Mouse (Mus musculus): Measurements from ENCODE around the gene Btbd11.

Gene Btbd11

DNA sequence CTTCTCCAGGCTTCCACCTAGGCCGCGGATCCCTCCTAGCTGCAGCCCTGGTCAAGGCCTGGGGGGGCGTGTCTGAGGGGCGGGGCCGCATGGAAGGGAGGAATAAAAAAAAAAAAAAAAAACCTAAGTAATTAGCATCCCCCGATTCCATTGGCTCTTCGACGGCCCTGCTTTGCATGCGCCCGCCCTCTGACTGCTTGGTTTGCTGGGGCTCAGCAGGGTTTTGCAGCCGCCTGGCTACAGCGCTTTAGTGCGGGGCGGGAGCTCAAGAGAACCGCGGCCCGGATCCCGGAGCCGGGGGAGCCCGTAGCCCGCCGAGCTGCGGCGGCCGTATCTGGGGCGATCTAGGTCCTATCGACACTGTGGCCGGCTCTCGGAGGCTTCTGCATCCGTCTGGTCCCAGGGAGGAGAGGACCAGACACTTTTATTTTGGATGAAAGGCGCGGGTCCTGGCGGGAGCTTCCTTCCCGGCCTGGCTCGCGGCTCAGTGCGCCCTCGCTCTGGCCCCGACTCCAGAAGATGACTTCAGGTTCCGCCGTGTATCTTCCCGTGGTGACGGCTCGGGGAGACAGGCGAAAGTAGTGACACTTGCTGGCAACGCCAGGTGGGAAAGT, at the start of gene Btbd11:
Btbd11 (plus strand) TSS at position 210 of the 614 bp plus-strand sequence.
- in situ Hi-C loops (cut with MboI, MseI) = no loop called here

DNA sequence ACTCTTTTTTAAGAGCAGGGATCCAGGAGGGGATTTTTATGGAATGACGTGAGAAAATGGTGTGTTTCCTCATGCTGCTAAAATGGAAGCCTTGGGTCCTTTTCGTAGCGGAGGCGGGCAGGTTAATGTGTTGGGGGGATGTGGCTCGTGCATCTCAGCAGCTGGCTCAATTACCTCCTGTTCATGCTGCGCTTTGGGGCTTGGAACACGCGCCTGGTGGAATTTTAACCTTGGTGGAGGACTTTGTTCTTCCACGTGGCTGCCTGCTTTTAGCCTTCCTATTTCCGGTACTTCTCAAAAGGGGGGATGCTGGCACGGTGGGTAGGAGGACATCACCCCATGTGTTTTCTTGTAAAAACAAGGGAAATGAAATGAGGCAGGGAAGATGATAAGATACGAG, 47.9 kb upstream of the Btbd11 start:
- in situ Hi-C loops (cut with MboI, MseI) = no loop called here

GRCm38 (mm10) chr10:85341867-85342266, 44.7 kb upstream of the Btbd11 start:
- in situ Hi-C loops (cut with MboI, MseI) = no loop called here

- in situ Hi-C loops (cut with MboI, MseI) = no loop called here
Observed at GRCm38 (mm10) chr10:85347171-85347570, 39.4 kb upstream of the Btbd11 start.

DNA sequence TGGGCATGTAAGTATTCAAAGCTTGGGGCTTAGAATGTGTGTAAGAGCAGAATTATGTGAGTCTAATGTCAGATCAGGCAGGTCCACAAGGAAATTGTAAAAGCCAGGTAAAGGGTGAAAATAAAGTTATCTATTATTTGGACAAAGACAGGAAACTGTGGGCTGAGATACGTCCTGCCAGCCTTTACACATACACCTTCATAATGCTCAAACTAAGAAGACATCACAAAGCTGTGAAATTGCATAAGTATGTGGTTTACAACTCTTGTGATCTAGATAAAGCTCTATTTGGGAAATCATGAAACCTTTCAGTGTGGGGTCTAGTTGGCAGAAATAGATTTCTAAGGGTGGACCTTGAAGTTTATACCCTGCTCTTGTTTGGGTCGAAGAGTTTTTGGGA, 34.1 kb upstream of the Btbd11 start:
- in situ Hi-C loops (cut with MboI, MseI) = no loop called here

- in situ Hi-C loops (cut with MboI, MseI) = no loop called here
Observed at GRCm38 (mm10) chr10:85354270-85354669, 32.3 kb upstream of the Btbd11 start.

DNA sequence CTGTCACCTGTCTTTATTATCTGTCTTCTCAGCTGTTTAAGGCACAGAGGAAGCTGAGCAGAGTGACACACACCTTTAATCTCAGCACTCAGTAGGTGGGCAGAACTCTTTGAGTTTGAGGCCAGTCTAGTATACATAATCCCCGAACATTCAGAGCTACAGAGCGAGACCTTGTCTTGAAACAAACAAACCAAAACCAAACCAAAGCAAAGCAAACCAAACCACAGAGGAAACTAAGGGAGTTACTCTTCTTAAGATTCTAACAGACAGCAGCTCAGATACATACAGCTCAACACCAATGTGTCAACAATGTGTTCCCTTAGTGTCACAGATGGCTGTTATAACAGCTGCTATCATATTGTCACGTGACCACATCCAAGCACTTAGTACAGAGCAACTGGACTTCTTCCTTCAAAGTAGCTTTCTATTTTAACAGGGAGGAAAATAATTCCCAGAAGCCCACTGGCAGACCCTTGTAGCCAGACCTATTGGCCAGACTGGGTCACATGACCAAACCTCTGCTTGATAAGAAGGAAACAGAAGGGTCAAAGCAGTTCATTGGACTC, 27.0 kb upstream of the Btbd11 start:
- in situ Hi-C loops (cut with MboI, MseI) = no loop called here

GRCm38 (mm10) chr10:85362766-85363442, 23.7 kb upstream of the Btbd11 start:
- in situ Hi-C loops (cut with MboI, MseI) = no loop called here

DNA sequence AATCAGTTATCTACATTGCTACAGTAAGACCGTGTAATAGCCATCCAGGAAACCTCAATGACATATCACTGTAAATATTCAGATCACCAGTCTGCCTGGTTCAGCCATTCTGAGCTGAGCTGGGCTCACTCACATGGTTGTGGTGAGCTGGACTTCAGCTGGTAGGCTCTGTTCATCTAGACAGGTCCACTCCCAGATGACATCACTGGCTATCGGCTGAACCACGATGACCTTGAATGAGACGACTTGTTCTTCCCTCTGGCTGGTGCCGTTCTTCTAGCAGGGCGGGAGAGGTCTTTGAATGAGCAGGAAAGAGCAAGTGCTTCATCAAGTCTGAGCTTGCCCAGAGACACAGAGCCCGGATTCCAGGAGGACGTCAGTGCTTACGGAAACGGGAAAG, 19.7 kb upstream of the Btbd11 start:
- in situ Hi-C loops (cut with MboI, MseI) = no loop called here

GRCm38 (mm10) chr10:85371309-85371708, 15.3 kb upstream of the Btbd11 start:
- in situ Hi-C loops (cut with MboI, MseI) = no loop called here

DNA sequence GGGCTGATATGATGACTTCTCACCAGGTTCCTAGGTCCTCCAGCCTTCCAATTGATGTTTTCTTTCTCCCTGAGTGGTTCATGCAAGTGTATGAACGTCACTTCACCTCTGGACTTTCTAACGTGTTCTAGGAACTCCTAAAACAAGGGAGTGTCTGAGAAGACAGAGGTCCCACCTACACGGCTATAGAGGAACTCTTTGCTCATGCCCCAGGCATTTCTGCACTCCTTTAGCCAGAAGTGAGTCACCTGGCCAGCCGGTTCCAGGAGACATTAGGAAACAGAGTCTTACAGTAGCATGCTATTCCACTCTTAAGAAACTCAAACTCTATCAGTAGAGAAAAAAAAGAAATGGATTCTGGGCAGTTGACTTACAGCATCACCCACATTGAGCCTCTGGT, 14.5 kb upstream of the Btbd11 start:
- in situ Hi-C loops (cut with MboI, MseI) = no loop called here

DNA sequence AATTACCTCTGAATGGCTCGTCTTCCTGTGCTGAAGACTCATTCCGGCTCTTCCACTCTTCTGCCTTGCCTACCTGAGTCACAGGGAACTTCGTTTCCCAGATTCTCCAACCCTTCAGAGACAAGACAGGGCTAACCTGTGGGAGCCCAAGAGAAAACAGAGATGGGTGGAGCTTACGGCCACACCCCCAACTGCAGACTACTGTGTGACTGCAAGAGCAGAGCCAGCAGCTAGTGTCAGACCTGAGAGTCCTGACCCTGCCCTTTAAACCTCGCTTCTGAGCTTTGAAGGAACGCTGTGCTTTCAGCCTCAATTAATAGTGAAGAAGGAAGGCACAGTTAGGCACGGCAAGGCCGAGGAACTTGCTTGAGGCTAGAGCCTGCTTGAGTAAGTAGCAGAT, 7.6 kb upstream of the Btbd11 start:
- in situ Hi-C loops (cut with MboI, MseI) = no loop called here

GRCm38 (mm10) chr10:85382981-85383380, 3.6 kb upstream of the Btbd11 start:
- in situ Hi-C loops (cut with MboI, MseI) = no loop called here

DNA sequence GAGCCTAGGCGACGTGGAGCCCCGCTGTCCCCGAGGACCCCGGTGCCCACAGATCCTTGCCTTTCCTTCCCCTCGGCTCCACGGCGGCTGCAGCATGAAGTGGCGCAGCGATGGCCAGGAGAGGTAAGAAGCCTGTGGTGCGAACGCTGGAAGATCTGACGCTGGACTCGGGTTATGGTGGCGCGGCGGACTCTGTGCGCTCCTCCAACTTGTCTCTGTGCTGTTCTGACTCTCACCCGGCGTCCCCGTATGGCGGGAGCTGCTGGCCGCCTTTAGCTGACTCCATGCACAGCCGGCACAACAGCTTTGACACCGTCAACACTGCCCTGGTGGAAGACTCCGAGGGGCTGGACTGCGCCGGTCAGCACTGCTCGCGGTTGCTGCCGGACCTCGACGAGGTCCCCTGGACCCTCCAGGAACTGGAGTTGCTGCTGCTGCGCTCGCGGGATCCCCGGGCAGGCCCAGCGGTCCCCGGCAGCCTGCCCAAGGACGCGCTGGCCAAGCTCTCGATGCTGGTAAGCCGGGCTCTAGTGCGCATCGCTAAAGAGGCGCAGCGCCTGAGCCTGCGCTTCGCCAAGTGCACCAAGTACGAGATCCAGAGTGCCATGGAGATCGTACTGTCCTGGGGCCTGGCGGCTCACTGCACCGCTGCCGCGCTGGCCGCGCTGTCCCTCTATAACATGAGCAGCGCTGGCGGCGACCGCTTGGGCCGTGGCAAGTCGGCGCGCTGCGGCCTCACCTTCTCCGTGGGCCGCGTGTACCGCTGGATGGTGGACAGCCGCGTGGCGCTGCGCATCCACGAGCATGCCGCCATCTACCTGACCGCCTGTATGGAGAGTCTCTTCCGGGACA, 831 bp downstream of the Btbd11 start:
- in situ Hi-C loops (cut with MboI, MseI) = no loop called here

- in situ Hi-C loops (cut with MboI, MseI) = no loop called here
Observed at GRCm38 (mm10) chr10:85388071-85388750, 1.6 kb downstream of the Btbd11 start.

DNA sequence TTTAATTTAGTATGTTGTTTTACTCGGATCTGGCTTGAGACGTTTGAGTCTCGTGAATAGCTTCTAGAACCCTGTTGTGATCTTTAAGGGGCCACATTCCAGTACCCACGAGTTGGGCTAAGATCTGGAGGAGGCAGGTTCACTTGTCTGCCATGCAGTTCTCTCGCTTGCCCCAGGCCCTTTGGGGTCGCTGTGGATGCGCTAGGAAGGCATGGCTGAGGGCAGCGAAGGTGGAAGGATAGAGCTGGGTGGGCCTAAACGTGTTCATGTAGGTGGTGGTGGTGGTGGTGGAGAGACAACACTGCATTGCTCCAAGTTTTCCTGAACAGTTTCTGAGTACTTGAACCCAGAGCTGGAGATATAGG, 2.1 kb downstream of the Btbd11 start:
- in situ Hi-C loops (cut with MboI, MseI) = no loop called here

- in situ Hi-C loops (cut with MboI, MseI) = no loop called here
Observed at GRCm38 (mm10) chr10:85389286-85390139, 2.9 kb downstream of the Btbd11 start.

DNA sequence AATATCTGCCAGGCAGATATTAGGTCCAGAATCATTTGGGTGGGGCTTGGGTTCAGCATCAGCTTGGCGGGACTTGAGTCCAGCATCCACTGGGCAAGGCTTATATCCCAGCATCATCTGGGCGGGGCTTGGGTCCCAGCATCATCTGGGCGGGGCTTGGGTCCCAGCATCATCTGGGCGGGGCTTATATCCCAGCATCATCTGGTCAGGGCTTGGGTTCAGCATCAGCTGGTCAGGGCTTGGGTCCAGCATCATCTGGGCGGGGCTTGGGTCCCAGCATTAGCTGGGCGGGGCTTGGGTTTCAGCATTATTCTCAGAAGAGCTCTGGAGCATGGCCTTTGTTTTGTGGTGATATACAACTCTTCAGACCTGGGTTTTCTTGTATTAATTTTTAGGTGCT, 6.4 kb downstream of the Btbd11 start:
- in situ Hi-C loops (cut with MboI, MseI) = no loop called here

- in situ Hi-C loops (cut with MboI, MseI) = no loop called here
Observed at GRCm38 (mm10) chr10:85394558-85394957, 7.9 kb downstream of the Btbd11 start.

GRCm38 (mm10) chr10:85411120-85411519, 24.5 kb downstream of the Btbd11 start:
- in situ Hi-C loops (cut with MboI, MseI) = no loop called here
